Mouse (Mus musculus): ENCODE data around the gene Hrh2. TPM values are rescaled to one million over a fixed set of nuclear protein-coding genes. Genes with fewer than 3 reads are reported as not detected.

Hrh2 gene
- polyA plus RNA-seq, 1 experiment from 2014 or later: 0.29 TPM

GRCm38 (mm10) chr13:54269628-54270027 lies 77.7 kb downstream of the Hrh2 start:
- Histone ChIP-seq H3K9ac (replicated peaks; ENCODE audit: low read depth, low read length) (no peak overlapping the region), H3K36me3 (ENCODE audit: control insufficient read depth, insufficient read depth, low read length) (no peaks in the 10 kb centered on the region), H3K27me3 (ENCODE audit: control insufficient read depth, insufficient read depth, low read length) (no peaks in the 10 kb centered on the region), H3K4me1 (ENCODE audit: control insufficient read depth, insufficient read depth, low read length) (no peaks in the 10 kb centered on the region), H3K4me2 (replicated peaks; ENCODE audit: low read depth, low read length) (no peak overlapping the region), H3K27ac (ENCODE audit: low read length) (no peak overlapping the region), H3K9me3 (ENCODE audit: control insufficient read depth, low read depth, low read length) (no peaks in the 10 kb centered on the region), H3K4me3 (ENCODE audit: low read depth, low read length) (no peak overlapping the region)
- no peak for ATAC-seq (ENCODE audit: insufficient number of reproducible peaks, insufficient read depth, low FRiP score, low read depth)
- WGBS: 68% methylated on average over 8 of the region's 8 CpGs

GRCm38 (mm10) chr13:54272076-54272475 lies 80.1 kb downstream of the Hrh2 start:
- H3K4me1 ChIP-seq (ENCODE audit: control insufficient read depth, insufficient read depth, low read length): no peaks in the 10 kb centered on the region
- ATAC-seq (ENCODE audit: insufficient number of reproducible peaks, insufficient read depth, low FRiP score, low read depth): no peak
- H3K4me3 ChIP-seq (ENCODE audit: low read depth, low read length): no peak overlapping the region
- no peaks in the 10 kb centered on the region for H3K36me3 ChIP-seq (ENCODE audit: control insufficient read depth, insufficient read depth, low read length)
- no peak overlapping the region for H3K9ac ChIP-seq (replicated peaks; ENCODE audit: low read depth, low read length)
- H3K27me3 ChIP-seq (ENCODE audit: control insufficient read depth, insufficient read depth, low read length): no peaks in the 10 kb centered on the region
- 87% methylated on average over 7 of the region's 7 CpGs for WGBS
- H3K27ac ChIP-seq (ENCODE audit: low read length): no peak overlapping the region
- no peaks in the 10 kb centered on the region for H3K9me3 ChIP-seq (ENCODE audit: control insufficient read depth, low read depth, low read length)
- no peak overlapping the region for H3K4me2 ChIP-seq (replicated peaks; ENCODE audit: low read depth, low read length)

GRCm38 (mm10) chr13:54277406-54277805 lies 85.5 kb downstream of the Hrh2 start:
- WGBS: 84% methylated on average over 6 of the region's 6 CpGs
- Histone ChIP-seq H3K27me3 (ENCODE audit: control insufficient read depth, insufficient read depth, low read length) (no peaks in the 10 kb centered on the region), H3K9ac (replicated peaks; ENCODE audit: low read depth, low read length) (no peak overlapping the region), H3K4me1 (ENCODE audit: control insufficient read depth, insufficient read depth, low read length) (no peaks in the 10 kb centered on the region), H3K4me3 (ENCODE audit: low read depth, low read length) (no peak overlapping the region), H3K4me2 (replicated peaks; ENCODE audit: low read depth, low read length) (no peak overlapping the region), H3K36me3 (ENCODE audit: control insufficient read depth, insufficient read depth, low read length) (no peaks in the 10 kb centered on the region), H3K9me3 (ENCODE audit: control insufficient read depth, low read depth, low read length) (0 out of 2 replicates have a peak, but pooled peaks cover 3% of the 10 kb centered on the region), H3K27ac (ENCODE audit: low read length) (no peak overlapping the region)
- ATAC-seq (ENCODE audit: insufficient number of reproducible peaks, insufficient read depth, low FRiP score, low read depth): no peak

- H3K4me2 ChIP-seq (replicated peaks; ENCODE audit: low read depth, low read length): no peak overlapping the region
- 66% methylated on average over 7 of the region's 7 CpGs for WGBS
- H3K4me3 ChIP-seq (ENCODE audit: low read depth, low read length): no peak overlapping the region
- no peaks in the 10 kb centered on the region for H3K27me3 ChIP-seq (ENCODE audit: control insufficient read depth, insufficient read depth, low read length)
- H3K4me1 ChIP-seq (ENCODE audit: control insufficient read depth, insufficient read depth, low read length): no peaks in the 10 kb centered on the region
- H3K9me3 ChIP-seq (ENCODE audit: control insufficient read depth, low read depth, low read length): 0 out of 2 replicates have a peak, but pooled peaks cover 3% of the 10 kb centered on the region
- no peak for ATAC-seq (ENCODE audit: insufficient number of reproducible peaks, insufficient read depth, low FRiP score, low read depth)
- no peak overlapping the region for H3K27ac ChIP-seq (ENCODE audit: low read length)
- H3K36me3 ChIP-seq (ENCODE audit: control insufficient read depth, insufficient read depth, low read length): no peaks in the 10 kb centered on the region
- H3K9ac ChIP-seq (replicated peaks; ENCODE audit: low read depth, low read length): no peak overlapping the region
These were observed 88.4 kb downstream of the Hrh2 start for GRCm38 (mm10) chr13:54280366-54280765.

GRCm38 (mm10) chr13:54281149-54281548 lies 89.2 kb downstream of the Hrh2 start:
- Histone ChIP-seq H3K4me1 (ENCODE audit: control insufficient read depth, insufficient read depth, low read length) (no peaks in the 10 kb centered on the region), H3K9ac (replicated peaks; ENCODE audit: low read depth, low read length) (no peak overlapping the region), H3K27ac (ENCODE audit: low read length) (no peak overlapping the region), H3K4me3 (ENCODE audit: low read depth, low read length) (no peak overlapping the region), H3K36me3 (ENCODE audit: control insufficient read depth, insufficient read depth, low read length) (no peaks in the 10 kb centered on the region), H3K27me3 (ENCODE audit: control insufficient read depth, insufficient read depth, low read length) (no peaks in the 10 kb centered on the region), H3K9me3 (ENCODE audit: control insufficient read depth, low read depth, low read length) (0 out of 2 replicates have a peak, but pooled peaks cover 3% of the 10 kb centered on the region), H3K4me2 (replicated peaks; ENCODE audit: low read depth, low read length) (no peak overlapping the region)
- no peak for ATAC-seq (ENCODE audit: insufficient number of reproducible peaks, insufficient read depth, low FRiP score, low read depth)
- WGBS: 72% methylated on average over 7 of the region's 7 CpGs

GRCm38 (mm10) chr13:54281623-54282022 lies 89.7 kb downstream of the Hrh2 start:
- Histone ChIP-seq H3K27me3 (ENCODE audit: control insufficient read depth, insufficient read depth, low read length) (no peaks in the 10 kb centered on the region), H3K9me3 (ENCODE audit: control insufficient read depth, low read depth, low read length) (0 out of 2 replicates have a peak, but pooled peaks cover 3% of the 10 kb centered on the region), H3K4me2 (replicated peaks; ENCODE audit: low read depth, low read length) (no peak overlapping the region), H3K4me3 (ENCODE audit: low read depth, low read length) (no peak overlapping the region), H3K27ac (ENCODE audit: low read length) (no peak overlapping the region), H3K9ac (replicated peaks; ENCODE audit: low read depth, low read length) (no peak overlapping the region), H3K4me1 (ENCODE audit: control insufficient read depth, insufficient read depth, low read length) (no peaks in the 10 kb centered on the region), H3K36me3 (ENCODE audit: control insufficient read depth, insufficient read depth, low read length) (no peaks in the 10 kb centered on the region)
- ATAC-seq (ENCODE audit: insufficient number of reproducible peaks, insufficient read depth, low FRiP score, low read depth): no peak
- 25% methylated on average over 8 of the region's 8 CpGs for WGBS

- no peak for ATAC-seq (ENCODE audit: insufficient number of reproducible peaks, insufficient read depth, low FRiP score, low read depth)
- no peak overlapping the region for H3K27ac ChIP-seq (ENCODE audit: low read length)
- 0 out of 2 replicates have a peak overlapping the region, but pooled peaks have one; percentile 4 for H3K4me3 ChIP-seq (ENCODE audit: low read depth, low read length)
- no peaks in the 10 kb centered on the region for H3K36me3 ChIP-seq (ENCODE audit: control insufficient read depth, insufficient read depth, low read length)
- H3K4me2 ChIP-seq (replicated peaks; ENCODE audit: low read depth, low read length): peak overlapping the region; percentile 29
- 0 out of 2 replicates have a peak, but pooled peaks cover 3% of the 10 kb centered on the region for H3K9me3 ChIP-seq (ENCODE audit: control insufficient read depth, low read depth, low read length)
- no peak overlapping the region for H3K9ac ChIP-seq (replicated peaks; ENCODE audit: low read depth, low read length)
- 13% methylated on average over 17 of the region's 17 CpGs for WGBS
- H3K27me3 ChIP-seq (ENCODE audit: control insufficient read depth, insufficient read depth, low read length): no peaks in the 10 kb centered on the region
- no peaks in the 10 kb centered on the region for H3K4me1 ChIP-seq (ENCODE audit: control insufficient read depth, insufficient read depth, low read length)
These were observed 90.4 kb downstream of the Hrh2 start for GRCm38 (mm10) chr13:54282149-54282860.

GRCm38 (mm10) chr13:54282861-54283206 lies 90.9 kb downstream of the Hrh2 start:
- H3K9me3 ChIP-seq (ENCODE audit: control insufficient read depth, low read depth, low read length): 0 out of 2 replicates have a peak, but pooled peaks cover 3% of the 10 kb centered on the region
- 4% methylated on average over 10 of the region's 10 CpGs for WGBS
- no peaks in the 10 kb centered on the region for H3K36me3 ChIP-seq (ENCODE audit: control insufficient read depth, insufficient read depth, low read length)
- H3K4me1 ChIP-seq (ENCODE audit: control insufficient read depth, insufficient read depth, low read length): no peaks in the 10 kb centered on the region
- H3K4me2 ChIP-seq (replicated peaks; ENCODE audit: low read depth, low read length): peak overlapping the region; percentile 29
- no peak overlapping the region for H3K9ac ChIP-seq (replicated peaks; ENCODE audit: low read depth, low read length)
- no peak overlapping the region for H3K27ac ChIP-seq (ENCODE audit: low read length)
- ATAC-seq (ENCODE audit: insufficient number of reproducible peaks, insufficient read depth, low FRiP score, low read depth): no peak
- H3K27me3 ChIP-seq (ENCODE audit: control insufficient read depth, insufficient read depth, low read length): no peaks in the 10 kb centered on the region
- H3K4me3 ChIP-seq (ENCODE audit: low read depth, low read length): 0 out of 2 replicates have a peak overlapping the region, but pooled peaks have one; percentile 4

Data from stomach, embryonic 14.5 days (tissue).